Mouse (Mus musculus) left cerebral cortex, postnatal 10 days (tissue): ENCODE measurements around the gene Ssu72. TPM values are rescaled to one million over a fixed set of nuclear protein-coding genes. Genes with fewer than 3 reads are reported as not detected.

Experiments used
- DNase-seq, 2 experiments: peaks; one replicate each; pipeline ENCODE4 v3.0.0; 2021 to 2022; ENCODE audit warnings: low spot score in 2 of 2, mixed read lengths in 1 of 2; ENCODE audit errors: extremely low spot score in 1 of 2
- intact Hi-C: fragments of 180-260 bp; cut with DNase I; formaldehyde crosslinking; loops from one replicate; pipeline ENCODE4 v1.15.1; 2025
- total RNA-seq, 2 experiments: library from RNA; stranded (reverse); gene quantifications; 2 replicates each; pipeline ENCODE4 v1.2.3; 2021

Gene Ssu72
- total RNA-seq, 2 experiments from 2014 or later = 82.3 to 85.4 TPM

DNA sequence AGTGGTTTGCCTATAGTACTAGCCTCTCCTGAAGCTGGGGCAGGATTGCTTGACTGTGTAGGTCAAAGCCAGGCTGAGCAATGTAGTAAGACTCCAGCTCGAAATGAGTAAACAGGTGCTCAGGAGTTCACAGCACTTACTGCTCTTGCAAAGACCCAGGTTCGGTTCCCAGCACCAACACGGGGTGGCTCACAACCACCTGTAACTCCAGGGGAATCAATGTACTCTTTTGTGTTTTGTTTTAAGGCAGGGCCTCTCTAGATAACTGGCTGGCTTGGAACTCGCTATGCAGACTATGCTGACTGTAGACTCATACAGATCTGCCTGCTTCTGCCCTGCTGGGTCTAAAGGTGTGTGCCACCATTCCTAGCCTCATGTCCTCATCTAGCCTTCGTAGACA is 38.1 kb downstream of the Ssu72 start:
- intact Hi-C loops = no loop called here
- DNase-seq = no peak

DNA sequence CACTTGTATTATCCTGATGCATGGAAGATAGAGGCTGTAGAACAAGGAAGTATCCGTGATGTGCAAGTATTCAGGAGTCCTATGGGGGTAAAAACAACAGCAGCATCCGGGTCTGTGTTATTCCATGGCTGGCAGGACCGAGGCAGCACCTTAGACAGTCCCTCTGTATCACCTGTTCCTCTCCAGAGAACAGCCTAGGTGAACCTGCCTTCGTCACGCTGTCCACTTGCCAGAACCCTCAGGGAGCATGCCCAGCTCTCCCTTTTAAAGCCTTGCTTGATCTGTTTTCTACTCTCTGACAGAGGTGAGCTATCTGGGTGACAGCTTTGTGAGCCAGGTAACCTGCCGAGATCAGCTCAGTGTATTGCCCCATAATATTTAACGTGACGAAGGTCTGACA is 39.9 kb downstream of the Ssu72 start:
- intact Hi-C loops = no loop called here
- no peak for DNase-seq

DNA sequence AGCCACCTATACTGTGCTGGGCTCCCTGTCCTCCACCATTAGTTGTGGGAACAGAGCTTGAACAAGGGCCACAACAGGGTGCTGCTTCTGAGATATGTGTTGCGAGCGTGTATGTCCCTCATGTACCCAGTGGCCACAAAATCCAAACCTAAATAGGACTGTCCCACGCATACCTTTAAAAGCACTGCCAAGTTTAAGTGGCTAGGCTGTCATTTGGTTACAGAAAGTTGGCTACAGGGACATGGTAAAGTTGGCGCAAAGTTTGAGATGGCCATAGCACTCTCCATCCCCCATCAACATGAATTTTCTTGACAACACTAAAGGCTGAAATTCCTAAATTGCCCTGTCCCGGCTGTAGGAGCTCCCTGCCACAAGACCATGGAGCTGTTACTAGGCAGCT is 40.5 kb downstream of the Ssu72 start:
- intact Hi-C loops = no loop called here
- no peak for DNase-seq

DNA sequence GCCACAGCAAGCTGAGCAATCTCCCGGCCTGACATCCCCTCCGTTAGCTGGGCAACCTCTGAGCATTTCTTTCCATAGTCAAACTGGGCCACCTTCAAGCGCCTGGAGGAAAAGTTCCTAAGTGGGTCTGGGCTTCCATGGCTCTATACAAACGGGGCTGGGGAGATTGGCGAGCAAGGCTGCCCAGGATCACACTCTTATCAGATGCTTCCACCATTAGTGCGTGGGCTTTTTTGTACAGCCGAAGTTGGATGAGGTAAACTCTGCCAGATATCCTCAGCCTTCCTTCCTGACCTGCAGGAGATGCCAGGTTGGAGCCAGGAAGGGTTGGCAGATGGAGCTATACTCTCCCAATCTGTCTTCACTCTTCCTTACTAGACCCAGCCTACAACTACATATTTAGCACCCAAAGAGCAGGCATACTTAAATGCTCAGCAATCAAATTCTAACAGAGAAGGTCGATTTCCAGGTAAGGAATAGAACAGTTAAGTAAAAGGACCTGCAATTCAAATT is 41.5 kb downstream of the Ssu72 start:
- intact Hi-C loops = no loop called here
- no peak for DNase-seq

DNA sequence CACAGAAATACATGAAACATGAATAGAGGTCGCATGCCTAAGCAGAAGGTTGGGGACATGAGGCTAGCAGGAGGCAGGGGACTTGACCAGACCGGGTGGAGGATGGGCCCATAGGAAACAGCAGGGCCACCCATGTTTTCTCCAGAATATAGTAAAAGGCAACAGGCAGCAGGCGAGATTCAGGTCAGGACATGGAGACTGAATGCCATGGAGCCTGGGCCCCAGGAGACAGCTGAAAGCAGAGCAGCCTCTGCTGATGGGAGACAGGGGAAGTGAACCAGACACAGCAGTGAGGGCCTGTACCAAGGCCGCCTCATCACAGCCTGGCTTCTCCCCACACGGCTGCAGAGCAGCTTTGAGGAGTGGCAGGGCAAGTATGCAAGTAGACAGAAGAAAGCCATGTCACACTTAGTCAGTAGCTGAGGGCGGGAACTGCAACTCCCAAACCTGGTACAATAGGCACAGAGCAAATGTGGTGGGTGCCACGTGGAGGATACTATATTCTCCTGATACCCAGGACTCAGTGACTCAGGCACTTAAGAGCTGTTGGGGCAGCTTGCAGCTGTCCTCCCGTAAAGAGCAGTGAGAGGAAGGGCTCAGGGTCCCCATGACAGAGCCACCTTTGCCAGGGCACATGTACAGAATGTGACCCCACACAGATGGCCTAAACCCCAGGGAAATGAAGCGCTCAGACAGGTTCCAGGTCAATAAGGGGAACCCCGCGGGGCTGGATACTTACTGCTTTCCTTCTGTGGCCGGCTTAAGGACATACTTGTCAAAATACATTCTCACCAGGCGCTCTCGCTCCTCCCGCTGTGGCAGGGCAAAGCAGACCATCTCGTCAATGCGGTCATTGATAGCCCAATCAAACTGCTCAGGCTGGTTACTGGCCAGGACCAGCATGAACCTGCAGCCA is 42.2 kb downstream of the Ssu72 start:
- intact Hi-C loops = no loop called here
- DNase-seq = no peak

DNA sequence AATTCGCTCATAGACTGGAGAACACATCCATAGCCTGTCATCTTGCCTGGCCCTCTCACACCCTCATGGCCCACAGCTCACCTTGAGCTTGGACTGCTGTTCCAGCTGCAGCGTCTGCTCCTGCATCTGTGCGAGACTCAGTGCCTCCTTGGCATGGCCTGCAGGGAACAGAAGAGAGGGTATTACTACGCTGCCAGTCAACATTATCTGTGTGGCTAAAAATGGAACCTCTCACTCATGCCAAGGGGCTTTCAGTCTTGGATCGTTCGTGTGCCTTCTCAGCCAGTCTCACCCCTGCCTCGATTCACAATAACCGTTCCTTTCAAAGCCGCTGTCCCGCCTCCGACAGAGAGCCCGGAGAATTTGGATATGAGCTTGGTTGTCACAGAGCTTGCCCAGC is 52.4 kb downstream of the Ssu72 start:
- intact Hi-C loops = no loop called here
- DNase-seq = no peak

DNA sequence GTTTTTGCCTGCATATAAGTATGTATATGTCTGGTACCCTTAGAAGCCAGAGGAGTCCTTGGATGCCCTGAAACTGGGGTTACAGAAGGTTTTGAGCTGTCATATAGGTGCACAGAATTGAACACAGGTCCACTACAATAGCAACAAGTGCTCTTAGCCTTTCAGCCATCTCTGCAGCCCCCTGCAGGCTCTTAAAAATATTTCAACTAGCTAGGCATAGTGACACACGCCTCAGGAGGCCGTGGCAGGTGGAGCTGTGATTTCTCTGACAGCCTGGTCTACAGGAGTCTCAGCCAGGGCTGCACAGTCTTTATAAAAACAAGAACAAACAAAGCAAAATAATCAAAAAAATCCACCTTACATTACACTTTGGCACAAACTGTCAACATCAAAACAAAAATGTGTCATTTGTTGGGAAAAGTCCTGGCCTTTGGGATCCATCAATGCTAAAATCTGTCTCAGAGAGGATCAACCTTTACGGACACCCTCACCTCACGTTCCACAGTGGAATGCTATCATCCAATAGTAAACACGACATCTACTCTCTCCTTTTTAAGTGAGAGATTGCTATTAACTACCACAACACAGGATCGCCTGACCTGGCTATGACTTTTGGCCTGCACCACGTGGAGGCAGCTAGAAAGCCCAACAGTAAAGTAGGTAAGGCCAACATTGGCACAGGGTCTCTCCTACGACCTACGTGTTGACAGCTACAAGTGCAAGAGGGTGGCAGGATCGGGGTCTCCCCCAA is 55.4 kb downstream of the Ssu72 start:
- intact Hi-C loops = no loop called here
- DNase-seq = no peak

DNA sequence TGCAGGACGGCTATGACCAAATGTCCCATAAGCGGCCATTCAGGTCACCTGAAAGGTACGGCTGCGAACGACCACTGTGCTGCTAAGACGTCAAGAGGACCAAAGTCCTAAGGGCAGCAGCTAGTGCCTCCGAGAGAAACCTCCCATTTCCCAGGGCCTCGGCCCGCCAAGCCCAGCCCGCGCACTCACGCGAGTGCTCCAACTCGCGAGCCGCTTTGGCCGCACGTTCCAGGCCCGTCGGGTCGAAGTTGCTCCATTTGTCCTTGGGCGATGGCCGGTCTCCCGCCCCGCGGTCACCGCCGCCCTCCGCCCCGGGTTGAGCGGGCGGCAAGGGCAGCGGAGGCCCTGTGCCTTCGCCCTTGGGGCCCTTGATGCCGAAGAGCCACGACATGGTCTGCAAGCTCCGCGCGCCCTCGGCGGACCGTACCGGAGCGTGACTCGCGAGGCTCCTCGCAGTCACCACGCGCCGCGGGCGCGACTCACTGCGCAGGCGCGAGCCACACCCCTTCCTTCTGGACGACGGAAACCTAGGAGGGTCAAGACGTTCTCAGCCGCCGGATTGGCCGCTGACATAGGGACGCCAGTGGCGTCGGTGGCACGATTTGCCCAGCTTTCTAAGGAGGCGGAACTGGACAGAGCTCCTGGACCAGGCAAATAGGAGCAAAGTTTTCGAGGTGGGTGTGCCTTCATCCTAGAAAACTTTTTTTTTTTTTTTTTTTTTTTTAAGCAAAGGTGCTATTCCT is 56.2 kb downstream of the Ssu72 start, which contains the start of gene Atad3a:
Atad3a (minus strand) TSS at position 481 of the 743 bp plus-strand sequence.
- peak; percentile 96 to 98 for DNase-seq
- intact Hi-C loops = no loop called here

DNA sequence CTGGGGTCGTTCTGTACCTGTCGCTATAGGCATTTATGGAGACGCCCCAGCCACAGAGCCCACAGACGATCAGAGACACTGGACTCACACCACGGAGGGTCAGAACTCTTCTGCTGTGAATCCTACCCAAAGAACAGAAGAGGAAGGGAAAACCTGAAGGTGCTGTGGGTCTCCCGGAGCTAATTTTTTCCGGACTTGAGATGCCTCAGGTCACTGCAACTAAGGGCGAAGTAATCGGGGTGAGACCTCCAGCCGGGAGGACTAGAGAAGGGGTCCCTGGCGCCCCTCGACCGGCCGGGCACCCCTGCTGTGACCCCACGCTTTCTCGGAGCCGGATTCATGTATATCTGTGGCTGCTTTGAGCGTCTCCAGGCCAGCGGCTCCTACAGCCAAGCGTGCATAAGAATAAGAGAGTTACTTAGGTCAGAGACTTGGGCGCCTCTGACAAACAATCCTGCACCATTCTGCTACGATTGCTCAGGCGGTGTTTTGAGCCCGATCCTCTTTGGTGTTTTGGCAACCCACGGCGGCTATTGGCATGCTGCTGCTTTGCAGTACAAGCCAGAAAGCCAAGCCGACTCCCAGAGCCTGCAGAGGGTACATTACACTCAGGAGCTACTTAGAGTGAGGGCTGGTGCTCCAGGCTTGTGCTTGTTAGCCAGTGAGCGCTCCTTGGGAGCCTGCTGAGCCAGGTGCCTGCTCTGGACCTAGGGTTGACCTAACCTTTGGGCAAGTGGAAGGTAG is 56.9 kb downstream of the Ssu72 start:
- no peak for DNase-seq
- intact Hi-C loops = no loop called here

DNA sequence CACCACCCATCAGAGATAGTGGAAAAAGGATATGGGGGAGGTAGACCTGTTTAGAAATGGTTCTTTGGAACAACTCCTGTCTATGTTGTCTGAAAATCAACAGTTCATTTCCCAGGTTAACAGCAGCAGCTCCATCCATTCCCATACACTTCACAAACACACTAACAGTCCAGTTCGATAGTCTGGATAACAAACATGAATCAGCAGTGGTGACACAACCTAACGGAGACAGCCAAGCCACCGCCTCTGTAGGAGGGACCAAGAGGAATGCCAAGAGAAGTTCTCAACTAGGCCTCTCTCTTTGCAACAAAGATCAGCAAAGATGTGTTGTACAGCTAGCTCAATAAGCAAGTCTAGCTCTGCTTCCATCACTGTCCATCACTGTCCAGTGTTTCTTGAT is 57.8 kb downstream of the Ssu72 start:
- intact Hi-C loops = no loop called here
- no peak for DNase-seq

DNA sequence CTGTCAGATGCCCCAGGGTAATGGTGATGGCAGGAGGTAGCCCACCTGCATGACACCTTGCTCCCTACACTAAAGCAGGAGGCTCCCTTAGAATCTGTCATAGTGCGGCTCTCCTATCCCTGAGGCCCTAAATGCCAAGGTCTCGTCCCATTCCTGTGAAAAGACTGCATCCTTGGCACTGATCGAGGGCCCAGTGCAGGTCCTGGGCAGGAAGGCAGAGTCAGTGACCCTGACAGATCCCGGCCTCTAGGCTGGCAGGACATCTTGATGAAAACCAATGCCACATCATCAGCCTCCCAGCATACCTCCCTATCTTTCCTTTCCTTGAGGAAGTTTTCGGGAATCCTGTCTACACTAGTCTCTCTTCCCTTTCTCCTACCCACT is 64.9 kb downstream of the Ssu72 start:
- intact Hi-C loops = no loop called here
- no peak for DNase-seq

DNA sequence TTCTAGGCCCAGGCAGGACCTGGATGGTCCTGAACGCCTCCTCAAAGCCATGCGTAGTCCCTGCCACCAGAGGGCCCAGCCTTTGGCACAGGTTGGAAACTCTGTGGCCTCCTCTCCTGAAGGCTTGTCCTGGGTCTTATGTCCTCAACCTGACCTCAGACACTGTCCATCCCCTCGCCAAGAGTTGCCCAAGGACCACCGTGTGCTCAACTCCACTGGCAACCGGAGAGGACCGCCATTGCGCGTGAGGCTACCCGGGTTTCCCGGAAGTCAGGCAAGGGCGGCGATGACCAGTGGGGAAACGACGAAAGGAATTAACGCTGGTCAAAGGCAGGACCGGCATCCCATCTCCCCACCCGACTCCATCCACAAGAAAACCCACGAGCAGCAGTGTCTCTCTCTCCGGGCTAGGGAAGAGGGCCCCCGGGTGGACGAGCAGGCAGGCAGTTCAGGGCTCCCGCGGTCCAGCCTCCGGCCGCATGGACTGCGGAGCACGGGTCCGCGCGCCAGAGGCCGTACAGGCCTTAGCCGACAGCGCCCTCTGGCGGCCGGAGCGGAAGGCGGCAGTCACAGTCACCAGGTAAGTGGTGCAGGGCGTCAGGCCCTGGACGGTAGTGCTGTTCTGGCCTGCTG is 65.4 kb downstream of the Ssu72 start:
- intact Hi-C loops = no loop called here

DNA sequence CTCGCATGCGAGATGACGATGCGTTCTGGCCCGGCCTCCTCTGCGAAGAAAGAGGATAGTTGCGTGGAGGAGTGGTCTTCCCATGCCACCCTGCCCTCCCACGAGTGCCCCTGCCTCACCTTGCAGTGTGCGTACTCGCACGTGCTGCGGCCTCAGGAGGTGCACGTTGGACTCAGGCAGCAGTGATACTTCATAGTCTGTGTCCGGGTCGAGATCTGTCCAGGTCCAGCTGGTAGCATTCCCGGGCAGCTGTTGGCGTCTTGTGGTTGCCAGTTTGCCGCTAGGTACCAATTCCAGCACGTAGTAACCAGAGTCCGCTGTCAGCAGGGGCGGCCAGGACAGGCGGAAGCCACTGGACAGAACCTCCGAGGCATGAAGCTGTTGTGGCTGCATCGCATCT is 66.0 kb downstream of the Ssu72 start:
- DNase-seq = no peak
- intact Hi-C loops = no loop called here

More for the DNA sequence above, 65.4 kb downstream of the Ssu72 start:
- DNase-seq = peak; percentile 84 to 92

DNA sequence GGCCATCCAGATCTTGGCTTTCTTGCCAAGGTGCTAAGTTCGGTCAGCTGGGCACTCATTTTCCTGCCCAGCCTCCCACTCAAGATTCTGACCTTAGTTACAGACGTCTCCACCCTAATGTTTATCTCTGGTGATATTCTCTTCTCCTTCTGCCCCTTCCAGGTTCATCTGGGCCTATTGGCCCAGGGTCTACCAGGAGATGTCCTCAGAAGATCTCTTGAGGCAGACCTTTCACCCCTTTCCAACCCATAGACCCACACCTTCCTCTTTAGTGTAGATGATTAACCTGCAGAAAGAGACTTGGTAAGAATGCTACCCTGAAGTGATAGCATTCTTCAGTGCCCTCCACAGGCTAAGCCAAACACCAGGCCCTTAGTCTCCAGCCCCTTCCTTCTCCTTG is 67.1 kb downstream of the Ssu72 start:
- intact Hi-C loops = no loop called here
- no peak for DNase-seq

DNA sequence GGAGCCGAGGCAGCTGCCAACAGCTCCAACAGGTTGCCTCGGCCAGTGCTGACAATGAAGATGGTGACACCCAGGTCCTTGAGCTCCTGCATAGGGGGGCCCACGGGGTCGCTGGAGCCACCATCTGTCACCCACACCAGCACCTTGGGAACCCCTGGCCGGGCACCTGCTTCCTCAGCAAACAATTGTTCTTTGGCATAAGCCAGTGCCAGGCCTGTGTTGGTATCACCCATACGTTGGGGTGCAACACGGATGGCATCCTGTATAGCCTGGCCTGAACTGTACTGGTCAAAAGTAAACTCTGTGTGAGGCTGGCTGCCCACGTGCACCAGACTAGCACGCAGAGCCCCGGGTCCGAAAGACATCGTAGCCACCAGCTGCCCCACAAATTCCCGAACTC is 68.2 kb downstream of the Ssu72 start:
- no peak for DNase-seq
- intact Hi-C loops = no loop called here

DNA sequence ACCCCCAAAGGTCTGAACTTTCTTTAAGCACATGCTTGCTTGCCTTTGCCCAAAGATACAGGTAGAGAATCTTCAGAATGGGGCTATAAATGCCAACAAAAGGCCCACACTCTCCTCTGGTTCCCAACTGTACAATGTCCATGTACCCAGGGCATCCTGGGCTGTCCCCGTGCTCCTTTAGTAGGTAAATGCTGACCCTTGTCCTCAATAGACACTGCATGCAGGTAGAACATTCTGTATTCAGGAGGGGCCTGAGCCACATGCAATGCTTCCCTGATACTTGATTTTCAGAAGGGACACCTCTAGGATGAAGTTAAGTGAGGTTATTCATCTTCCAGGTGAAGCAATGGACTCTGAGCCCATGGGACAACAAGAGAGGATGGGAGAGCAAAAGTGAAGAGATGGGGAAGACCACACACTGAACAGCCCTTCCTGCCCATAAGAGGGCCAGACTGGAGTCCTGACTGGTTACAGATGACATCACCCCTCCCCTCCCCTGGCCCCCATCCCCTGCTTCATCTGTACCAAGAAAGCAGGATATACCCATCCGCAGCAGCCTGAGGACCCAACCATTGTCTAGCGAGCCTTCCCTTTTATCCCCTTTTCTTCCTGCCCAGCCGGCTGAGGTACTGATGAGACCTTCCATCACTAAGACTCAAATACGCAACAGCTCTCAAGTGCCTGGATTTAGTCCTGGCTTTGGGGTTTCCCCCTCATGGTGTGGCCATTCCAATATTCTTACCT is 68.9 kb downstream of the Ssu72 start:
- intact Hi-C loops = no loop called here
- no peak for DNase-seq

DNA sequence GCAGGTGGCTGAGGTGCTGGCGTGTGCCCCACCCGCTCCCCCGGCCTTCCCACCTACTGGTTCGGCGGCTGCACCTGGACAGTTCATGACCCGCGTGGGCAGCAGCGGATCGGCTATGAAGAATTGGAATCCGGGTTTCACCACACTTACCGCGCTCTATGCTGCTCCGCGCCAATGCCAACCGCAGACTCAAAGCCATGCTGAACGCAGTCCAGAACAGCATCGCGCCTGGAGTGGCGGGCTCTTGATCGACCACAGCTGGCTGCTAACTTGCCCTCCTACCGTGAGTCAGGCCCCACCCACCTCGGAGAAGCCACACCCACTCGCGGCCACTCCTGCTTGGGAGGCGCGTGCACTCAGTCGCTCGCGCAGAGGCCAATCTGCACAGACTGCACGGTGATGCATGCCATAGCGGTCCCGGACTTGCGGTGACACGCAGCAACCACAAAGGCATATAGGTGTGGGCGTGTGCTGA is 69.7 kb downstream of the Ssu72 start, which contains the start of gene Vwa1:
Vwa1 (minus strand) TSS at position 419 of the 475 bp plus-strand sequence.
- intact Hi-C loops = no loop called here
- DNase-seq = peak; percentile 72 to 95
